Mouse (Mus musculus) neural tube, embryonic 15.5 days (tissue): ENCODE measurements around the gene 2900026A02Rik. TPM values are rescaled to one million over a fixed set of nuclear protein-coding genes. Genes with fewer than 3 reads are reported as not detected.

ENCODE experiments used
- ATAC-seq: fragments of 200-750 bp; cut with Nextera tagmentation; 2 replicates; pipeline ENCODE4 v1.8.0; 2017; ENCODE audit warnings: mild to moderate bottlenecking, moderate TSS enrichment, moderate library complexity; ENCODE audit not compliant: low FRiP score
- H3K27ac ChIP-seq: fragments of 300-500 bp; sonication (generic); replicated peaks from 2 replicates; pipeline ENCODE4 v1.5.1; 2015; ENCODE audit warnings: mild to moderate bottlenecking, inconsistent platforms
- H3K27me3 ChIP-seq: fragments of 300-500 bp; sonication (generic); replicated peaks from 2 replicates; pipeline ENCODE4 v1.6.1; 2015; ENCODE audit warnings: inconsistent platforms
- H3K36me3 ChIP-seq: fragments of 300-500 bp; sonication (generic); 2 replicates; pipeline ENCODE4 v1.6.1; 2015; ENCODE audit warnings: inconsistent platforms
- H3K4me1 ChIP-seq: fragments of 300-500 bp; sonication (generic); 2 replicates; pipeline ENCODE4 v1.6.1; 2015; ENCODE audit warnings: inconsistent platforms
- H3K4me2 ChIP-seq: fragments of 300-500 bp; sonication (generic); 2 replicates; pipeline ENCODE4 v1.6.1; 2015; ENCODE audit warnings: inconsistent platforms, mild to moderate bottlenecking, moderate library complexity
- H3K4me3 ChIP-seq: fragments of 300-500 bp; sonication (generic); replicated peaks from 2 replicates; pipeline ENCODE4 v1.5.1; 2015; ENCODE audit warnings: mild to moderate bottlenecking, inconsistent platforms
- H3K9ac ChIP-seq: fragments of 300-500 bp; sonication (generic); replicated peaks from 2 replicates; pipeline ENCODE4 v1.6.1; 2015; ENCODE audit warnings: mild to moderate bottlenecking, inconsistent platforms
- H3K9me3 ChIP-seq: fragments of 300-500 bp; sonication (generic); replicated peaks from 2 replicates; pipeline ENCODE4 v1.6.1; 2016; ENCODE audit warnings: inconsistent platforms
- WGBS: fragments of 180-500 bp; shearing (Covaris S2); methylation state at CpG from one replicate; pipeline ENCODE4 v1.1.7; 2015; ENCODE audit warnings: mixed read lengths; 5-methylcytosine and 5-hydroxymethylcytosine counted together
- polyA plus RNA-seq: library from polyadenylated mRNA; unstranded; fragments of >200 nt; fragmentation: Nextera tagmentation; extraction: Ambion mirVana; gene quantifications from 2 replicates; pipeline ENCODE4 v1.2.1, GENCODE M21; 2015

2900026A02Rik gene
- polyA plus RNA-seq, 1 experiment from 2014 or later = 3.0 TPM

DNA sequence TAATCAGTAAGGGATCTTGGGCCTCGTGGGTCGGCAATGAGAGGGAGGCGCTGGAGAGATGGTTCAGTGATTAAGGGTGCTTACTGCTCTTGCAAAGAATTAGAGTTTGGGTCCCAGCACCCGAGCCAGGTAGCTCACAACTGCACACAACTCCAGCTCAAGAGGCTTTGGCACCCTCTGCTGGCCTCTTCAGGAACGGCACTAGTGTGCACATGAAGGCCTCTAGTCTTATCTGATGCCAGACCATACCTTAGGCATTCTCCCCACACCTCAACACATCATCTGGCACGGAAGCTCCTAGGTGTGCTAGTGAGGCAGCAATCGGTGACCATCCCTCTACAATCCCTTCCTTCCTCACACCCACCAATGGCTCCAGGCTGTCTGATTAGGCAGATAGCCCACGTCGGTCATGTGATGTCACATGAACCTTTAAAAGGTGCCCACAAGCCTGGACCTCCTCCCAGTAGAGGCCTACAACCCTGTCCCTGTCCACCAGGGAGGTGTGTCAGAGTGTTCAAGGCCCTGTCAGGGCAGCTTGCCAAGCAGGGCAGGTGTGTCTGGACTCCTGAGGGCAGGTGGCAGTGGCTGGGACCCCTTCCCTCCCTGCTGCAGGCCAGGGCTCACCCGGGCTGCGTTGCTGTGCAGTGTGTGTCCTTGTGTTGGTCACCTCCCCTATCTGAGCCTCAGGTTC is 50.8 kb downstream of the 2900026A02Rik start:
- no peak overlapping the region for H3K9ac ChIP-seq
- ATAC-seq = no peak
- no peaks in the 10 kb centered on the region for H3K36me3 ChIP-seq
- no peak overlapping the region for H3K27ac ChIP-seq
- 91% methylated on average over 11 of the region's 11 CpGs for WGBS
- no peak overlapping the region for H3K4me2 ChIP-seq
- H3K4me3 ChIP-seq = no peak overlapping the region
- no peaks in the 10 kb centered on the region for H3K9me3 ChIP-seq
- peaks cover 4% of the 10 kb centered on the region for H3K4me1 ChIP-seq
- no peaks in the 10 kb centered on the region for H3K27me3 ChIP-seq

GRCm38 (mm10) chr5:113167733-113168132 is 53.3 kb downstream of the 2900026A02Rik start:
- Histone ChIP-seq H3K4me2 (no peak overlapping the region), H3K27ac (no peak overlapping the region), H3K4me1 (peaks cover 20% of the 10 kb centered on the region), H3K36me3 (no peaks in the 10 kb centered on the region), H3K9me3 (no peaks in the 10 kb centered on the region), H3K27me3 (no peaks in the 10 kb centered on the region), H3K4me3 (no peak overlapping the region), H3K9ac (no peak overlapping the region)
- no peak for ATAC-seq
- WGBS = 45% methylated on average over 2 of the region's 2 CpGs

DNA sequence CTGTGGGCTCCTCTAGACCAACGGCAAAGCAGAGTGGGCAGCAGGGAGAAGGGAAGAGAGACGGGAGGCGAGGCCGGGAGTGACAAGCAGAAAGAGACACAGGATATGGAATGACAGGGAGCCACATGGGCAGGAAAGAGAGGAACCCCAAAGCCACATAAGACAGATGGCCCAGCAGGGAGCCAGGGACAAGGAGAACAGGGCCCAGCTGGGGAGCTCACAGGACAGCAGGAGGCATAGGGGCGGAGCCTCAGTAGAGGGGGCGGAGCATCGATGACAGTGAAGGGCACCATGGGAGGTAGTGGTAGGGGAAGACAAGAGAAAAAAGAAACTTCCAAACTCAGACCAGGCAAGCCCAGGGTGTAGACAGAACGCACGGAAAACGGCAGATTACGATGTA is 55.6 kb downstream of the 2900026A02Rik start:
- ATAC-seq = no peak
- 40% methylated on average over 11 of the region's 11 CpGs for WGBS
- Histone ChIP-seq H3K36me3 (no peaks in the 10 kb centered on the region), H3K4me3 (no peak overlapping the region), H3K27ac (peak overlapping the region; percentile 38), H3K4me1 (peaks cover 33% of the 10 kb centered on the region), H3K9me3 (no peaks in the 10 kb centered on the region), H3K27me3 (no peaks in the 10 kb centered on the region), H3K4me2 (no peak overlapping the region), H3K9ac (no peak overlapping the region)

GRCm38 (mm10) chr5:113164873-113165441 is 56.1 kb downstream of the 2900026A02Rik start:
- no peaks in the 10 kb centered on the region for H3K27me3 ChIP-seq
- H3K4me1 ChIP-seq = peaks cover 38% of the 10 kb centered on the region
- H3K27ac ChIP-seq = peak overlapping the region; percentile 38
- no peaks in the 10 kb centered on the region for H3K9me3 ChIP-seq
- peak; percentile 40 for ATAC-seq
- no peaks in the 10 kb centered on the region for H3K36me3 ChIP-seq
- H3K4me2 ChIP-seq = no peak overlapping the region
- WGBS = 11% methylated on average over 16 of the region's 16 CpGs
- H3K4me3 ChIP-seq = no peak overlapping the region
- no peak overlapping the region for H3K9ac ChIP-seq

DNA sequence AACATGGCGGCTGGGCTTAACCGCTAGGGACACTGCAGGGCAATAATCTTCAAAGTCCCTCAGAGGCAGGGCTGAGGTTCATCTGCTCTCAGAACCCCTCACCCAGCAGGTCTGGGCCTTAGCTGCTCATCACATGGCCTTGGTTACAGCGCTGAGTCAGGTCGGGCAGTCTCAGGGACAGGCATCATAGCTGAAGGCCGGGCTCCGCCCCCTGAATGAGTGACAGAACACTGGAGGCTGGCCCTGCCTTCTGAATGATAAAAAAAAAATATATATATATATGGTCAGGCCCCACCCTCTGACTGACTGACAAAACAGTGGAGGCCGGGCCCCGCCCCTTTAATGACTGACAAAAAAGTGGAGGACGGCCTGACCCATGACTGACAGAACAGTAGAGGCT is 56.6 kb downstream of the 2900026A02Rik start:
- Histone ChIP-seq H3K9me3 (no peaks in the 10 kb centered on the region), H3K9ac (no peak overlapping the region), H3K4me3 (no peak overlapping the region), H3K4me1 (peaks cover 40% of the 10 kb centered on the region), H3K4me2 (no peak overlapping the region), H3K27ac (no peak overlapping the region), H3K27me3 (no peaks in the 10 kb centered on the region), H3K36me3 (no peaks in the 10 kb centered on the region)
- 33% methylated on average over 9 of the region's 9 CpGs for WGBS
- ATAC-seq = no peak

- ATAC-seq = no peak
- no peaks in the 10 kb centered on the region for H3K36me3 ChIP-seq
- peaks cover 46% of the 10 kb centered on the region for H3K4me1 ChIP-seq
- no peaks in the 10 kb centered on the region for H3K27me3 ChIP-seq
- H3K27ac ChIP-seq = no peak overlapping the region
- H3K4me3 ChIP-seq = peak overlapping the region; percentile 17
- peak overlapping the region; percentile 32; the same call in 1 of the 2 replicates for H3K9ac ChIP-seq
- WGBS = 7% methylated on average over 13 of the region's 13 CpGs
- no peaks in the 10 kb centered on the region for H3K9me3 ChIP-seq
- peak overlapping the region; percentile 50 for H3K4me2 ChIP-seq
Observed at GRCm38 (mm10) chr5:113163116-113163515, 57.9 kb downstream of the 2900026A02Rik start.

DNA sequence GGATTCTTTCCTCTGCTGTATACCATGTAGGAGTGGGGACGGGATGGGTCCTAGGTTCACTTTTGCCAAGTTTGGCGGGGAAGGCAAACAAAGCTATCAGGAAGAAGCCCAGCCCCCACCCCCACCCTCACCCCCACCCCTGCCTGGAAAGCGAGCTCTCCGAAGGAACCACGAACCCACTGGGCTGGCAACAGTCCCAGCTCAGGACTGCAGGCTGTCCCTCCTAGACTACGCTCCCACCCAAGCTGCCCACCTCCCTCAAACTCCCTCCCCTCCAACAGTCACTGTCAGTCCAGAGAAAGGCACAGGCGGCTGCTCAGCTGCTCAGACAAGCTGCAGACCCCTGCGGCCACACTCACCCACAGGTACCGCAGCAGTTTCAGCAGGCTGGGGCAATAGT is 58.3 kb downstream of the 2900026A02Rik start:
- ATAC-seq = no peak
- Histone ChIP-seq H3K36me3 (no peaks in the 10 kb centered on the region), H3K27me3 (no peaks in the 10 kb centered on the region), H3K4me2 (peak overlapping the region; percentile 50), H3K27ac (no peak overlapping the region), H3K4me3 (peak overlapping the region; percentile 17), H3K9ac (peak overlapping the region; percentile 32; the same call in 1 of the 2 replicates), H3K9me3 (no peaks in the 10 kb centered on the region), H3K4me1 (peaks cover 50% of the 10 kb centered on the region)
- 23% methylated on average over 9 of the region's 9 CpGs for WGBS

DNA sequence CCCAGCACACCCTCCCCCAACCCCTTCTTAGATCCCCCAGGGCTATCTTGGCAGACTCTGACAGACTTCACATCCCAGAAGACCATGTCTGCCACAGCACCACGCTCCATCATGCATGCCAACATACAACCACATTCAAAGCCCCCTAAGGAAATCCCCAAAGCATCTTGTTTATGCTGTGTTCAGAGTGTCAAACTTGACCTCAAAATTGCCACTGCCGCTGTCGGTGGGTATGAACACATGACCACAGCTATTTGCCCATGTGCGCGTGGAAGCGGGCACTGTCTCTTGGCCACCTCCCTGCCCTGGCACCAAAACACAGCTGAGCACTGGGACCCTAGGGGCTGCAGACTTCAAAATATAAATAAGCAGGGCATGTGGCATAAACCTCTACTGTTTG is 59.5 kb downstream of the 2900026A02Rik start:
- no peak overlapping the region for H3K9ac ChIP-seq
- no peak overlapping the region for H3K4me3 ChIP-seq
- H3K4me2 ChIP-seq = no peak overlapping the region
- no peaks in the 10 kb centered on the region for H3K36me3 ChIP-seq
- 77% methylated on average over 6 of the region's 6 CpGs for WGBS
- no peak for ATAC-seq
- no peaks in the 10 kb centered on the region for H3K9me3 ChIP-seq
- peaks cover 50% of the 10 kb centered on the region for H3K4me1 ChIP-seq
- no peaks in the 10 kb centered on the region for H3K27me3 ChIP-seq
- H3K27ac ChIP-seq = no peak overlapping the region

DNA sequence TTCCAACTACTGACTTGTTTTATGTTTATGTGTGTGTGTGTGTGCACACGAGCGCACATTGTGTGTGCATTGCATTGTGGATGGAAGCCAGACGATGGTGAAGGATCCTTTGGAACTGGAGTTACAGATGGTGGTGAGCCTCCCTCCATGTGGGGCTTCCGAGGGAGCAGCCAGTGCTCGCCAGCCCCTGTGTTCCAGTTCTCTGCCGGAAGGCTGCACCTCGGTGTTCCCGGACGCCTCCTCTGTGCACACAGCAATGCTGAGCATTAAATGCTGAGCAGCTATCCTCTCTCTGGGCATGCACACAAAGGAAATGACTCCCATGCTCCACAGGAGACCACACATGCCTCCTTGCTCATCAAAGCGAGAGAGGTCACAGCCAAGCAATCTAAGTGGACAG is 60.7 kb downstream of the 2900026A02Rik start:
- H3K4me3 ChIP-seq = no peak overlapping the region
- H3K27me3 ChIP-seq = no peaks in the 10 kb centered on the region
- H3K9ac ChIP-seq = no peak overlapping the region
- peaks cover 47% of the 10 kb centered on the region for H3K4me1 ChIP-seq
- no peak for ATAC-seq
- no peaks in the 10 kb centered on the region for H3K9me3 ChIP-seq
- WGBS = 51% methylated on average over 10 of the region's 10 CpGs
- no peaks in the 10 kb centered on the region for H3K36me3 ChIP-seq
- no peak overlapping the region for H3K4me2 ChIP-seq
- no peak overlapping the region for H3K27ac ChIP-seq

- WGBS = 51% methylated on average over 8 of the region's 8 CpGs
- ATAC-seq = no peak
- Histone ChIP-seq H3K4me3 (no peak overlapping the region), H3K9ac (no peak overlapping the region), H3K9me3 (no peaks in the 10 kb centered on the region), H3K36me3 (no peaks in the 10 kb centered on the region), H3K27me3 (no peaks in the 10 kb centered on the region), H3K4me2 (no peak overlapping the region), H3K27ac (no peak overlapping the region), H3K4me1 (peaks cover 36% of the 10 kb centered on the region)
Observed at GRCm38 (mm10) chr5:113158759-113159355, 62.2 kb downstream of the 2900026A02Rik start.

DNA sequence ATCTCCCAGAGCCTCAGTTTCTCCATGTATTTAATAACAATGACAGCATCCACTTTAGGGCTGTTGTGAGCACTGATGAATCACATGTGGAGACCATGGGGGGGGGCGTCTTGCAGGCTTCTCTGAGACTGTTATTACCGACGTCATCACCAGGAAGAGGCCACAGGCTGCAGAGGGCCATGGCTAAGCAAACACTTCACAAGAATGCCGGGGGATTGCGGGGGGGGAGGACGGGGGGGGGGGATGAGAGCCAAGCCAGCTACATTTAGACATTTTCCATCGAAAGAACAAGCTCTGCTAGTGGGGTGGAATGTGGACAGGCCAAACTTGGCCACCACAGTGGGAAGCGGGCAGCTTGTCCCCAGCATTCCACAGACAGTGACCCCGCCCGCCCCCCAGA is 63.4 kb downstream of the 2900026A02Rik start:
- H3K27ac ChIP-seq = no peak overlapping the region

GRCm38 (mm10) chr5:113157006-113157405 is 64.0 kb downstream of the 2900026A02Rik start:
- Histone ChIP-seq H3K36me3 (no peaks in the 10 kb centered on the region), H3K4me2 (no peak overlapping the region), H3K27me3 (no peaks in the 10 kb centered on the region), H3K9ac (no peak overlapping the region), H3K4me3 (no peak overlapping the region), H3K9me3 (no peaks in the 10 kb centered on the region), H3K4me1 (peaks cover 35% of the 10 kb centered on the region), H3K27ac (no peak overlapping the region)
- 78% methylated on average over 5 of the region's 5 CpGs for WGBS
- ATAC-seq = no peak

More for the DNA sequence above, 63.4 kb downstream of the 2900026A02Rik start:
- H3K27me3 ChIP-seq = no peaks in the 10 kb centered on the region
- no peak overlapping the region for H3K9ac ChIP-seq
- 61% methylated on average over 10 of the region's 10 CpGs for WGBS
- H3K9me3 ChIP-seq = no peaks in the 10 kb centered on the region
- H3K4me2 ChIP-seq = no peak overlapping the region
- ATAC-seq = no peak
- no peak overlapping the region for H3K4me3 ChIP-seq
- no peaks in the 10 kb centered on the region for H3K36me3 ChIP-seq
- H3K4me1 ChIP-seq = peaks cover 37% of the 10 kb centered on the region
